Mouse (Mus musculus): Measurements from ENCODE around the gene Inf2. TPM values are rescaled to one million over a fixed set of nuclear protein-coding genes. Genes with fewer than 3 reads are reported as not detected.
A peak's percentile ranks its signal among the peaks of the same experiment; 100 is the strongest.

Inf2 gene
- total RNA-seq (2021): 10 to 100 TPM; 21.7 to 25.4 TPM
- long read RNA-seq, experiment 1, partial matches to known transcripts: 5 of 12 reads
- long read RNA-seq, experiment 1, other reads (novel, unspliced or antisense): 7 of 12 reads
- long read RNA-seq, experiment 2, partial matches to known transcripts: 3 of 4 reads
- long read RNA-seq, experiment 2, other reads (novel, unspliced or antisense): 1 of 4 reads

GRCm38 (mm10) chr12:112588426-112589256, at the start of gene Inf2:
Gene Inf2, plus strand, starts transcription at chr12:112588784.
- peak; percentile 90 for DNase-seq

DNA sequence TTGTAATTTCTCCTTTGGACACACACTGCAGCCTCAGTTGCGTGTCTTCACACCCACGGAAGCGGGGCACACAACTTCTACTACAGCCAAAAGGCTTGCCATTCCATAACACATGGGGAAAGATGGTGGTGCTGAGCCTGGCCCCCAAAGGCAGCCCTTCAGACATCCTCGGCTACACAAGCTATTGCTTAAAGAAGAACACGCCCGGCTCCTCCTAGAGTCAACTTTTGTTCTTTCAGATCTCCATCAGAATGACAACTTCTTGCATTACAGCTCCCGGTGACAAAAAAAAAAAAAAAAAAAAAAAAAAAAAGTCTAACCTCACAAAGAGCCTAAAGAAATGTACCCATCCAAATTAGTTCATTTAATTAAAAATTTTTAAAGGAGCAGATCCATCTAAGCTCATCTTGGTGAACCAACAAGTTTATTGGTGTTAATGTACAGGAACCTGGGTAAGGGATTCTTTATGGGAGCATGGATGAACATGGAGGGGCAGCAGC, 49.1 kb upstream of the Inf2 start:
- no peak for DNase-seq

- DNase-seq: no peak
Measured at GRCm38 (mm10) chr12:112540321-112540720, 48.3 kb upstream of the Inf2 start.

GRCm38 (mm10) chr12:112541483-112542091, 47.0 kb upstream of the Inf2 start:
- no peak for DNase-seq

- no peak for DNase-seq
Measured at GRCm38 (mm10) chr12:112542257-112542919, 46.2 kb upstream of the Inf2 start.

GRCm38 (mm10) chr12:112542920-112543300, 45.7 kb upstream of the Inf2 start:
- peak; percentile 96 for DNase-seq

GRCm38 (mm10) chr12:112543941-112544340, 44.6 kb upstream of the Inf2 start:
- DNase-seq: no peak

DNA sequence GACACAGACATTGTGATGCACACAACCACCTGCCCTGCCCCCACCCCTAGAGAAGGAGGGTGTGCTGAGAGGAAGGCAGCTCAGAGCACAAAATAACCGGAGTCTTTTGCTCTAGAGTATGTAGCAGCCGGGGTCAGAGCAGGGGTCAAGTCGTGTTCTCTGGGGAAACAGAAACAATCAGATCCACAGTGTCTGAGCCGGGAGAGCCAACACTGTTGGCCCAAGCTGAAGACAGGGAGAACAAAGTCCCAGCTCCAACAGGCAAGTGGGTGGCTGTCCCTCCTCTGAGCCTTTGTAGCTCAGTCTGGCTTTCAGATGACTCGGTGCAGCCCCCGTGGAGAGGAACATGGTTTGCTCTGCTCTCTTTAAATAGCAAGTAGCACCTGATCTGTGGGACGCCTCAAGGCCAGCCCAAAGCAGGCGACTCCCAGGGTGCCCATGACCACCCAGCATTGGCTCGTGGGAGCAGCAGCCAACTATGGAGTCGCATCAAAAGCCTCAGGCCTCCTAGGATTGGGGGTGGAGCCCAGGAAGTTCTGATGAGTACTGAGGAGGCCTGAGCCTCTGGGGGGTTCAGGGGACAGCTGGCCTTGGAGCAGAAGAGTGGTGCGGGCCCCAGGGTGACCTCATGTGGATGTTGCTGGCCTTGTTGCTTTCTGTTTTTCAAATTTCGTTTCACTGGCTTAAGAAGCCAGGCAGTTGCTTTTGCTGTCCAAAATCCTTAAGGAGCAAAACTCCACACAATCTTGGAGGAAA, 43.5 kb upstream of the Inf2 start:
- DNase-seq: peak; percentile 18

GRCm38 (mm10) chr12:112546110-112546509, 42.5 kb upstream of the Inf2 start:
- no peak for DNase-seq

- DNase-seq: no peak
Measured at GRCm38 (mm10) chr12:112549287-112549686, 39.3 kb upstream of the Inf2 start.

- peak; percentile 91 for DNase-seq
Measured at GRCm38 (mm10) chr12:112551861-112552375, 36.7 kb upstream of the Inf2 start.

- DNase-seq: no peak
Measured at GRCm38 (mm10) chr12:112552520-112552919, 36.1 kb upstream of the Inf2 start.

GRCm38 (mm10) chr12:112554900-112555299, 33.7 kb upstream of the Inf2 start:
- DNase-seq: no peak

DNA sequence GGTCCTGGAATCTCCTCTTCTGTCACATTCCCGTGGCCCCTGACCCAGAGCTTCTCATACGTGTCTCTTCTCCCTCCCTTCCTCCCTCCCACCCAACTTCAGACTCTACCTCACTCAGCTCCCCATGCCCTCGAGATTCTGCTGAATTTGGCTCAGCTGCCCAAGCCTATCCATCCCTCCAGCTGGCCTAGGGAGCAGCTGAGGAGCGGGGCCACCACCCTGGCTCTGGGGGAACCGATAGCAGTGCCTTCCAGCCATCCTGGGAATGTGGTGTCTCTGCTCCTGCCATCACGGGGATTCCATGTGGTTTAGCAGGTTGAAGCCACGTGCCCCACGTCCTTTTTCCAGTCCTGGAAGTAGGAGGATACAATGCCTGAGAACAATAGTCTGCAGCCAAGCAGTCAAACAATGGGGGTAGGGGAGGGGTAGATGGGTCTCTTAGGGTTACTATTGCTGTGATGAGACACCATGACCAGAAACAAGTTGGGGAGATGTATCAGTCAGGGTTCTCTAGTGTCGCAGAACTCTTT, 32.0 kb upstream of the Inf2 start:
- no peak for DNase-seq

DNA sequence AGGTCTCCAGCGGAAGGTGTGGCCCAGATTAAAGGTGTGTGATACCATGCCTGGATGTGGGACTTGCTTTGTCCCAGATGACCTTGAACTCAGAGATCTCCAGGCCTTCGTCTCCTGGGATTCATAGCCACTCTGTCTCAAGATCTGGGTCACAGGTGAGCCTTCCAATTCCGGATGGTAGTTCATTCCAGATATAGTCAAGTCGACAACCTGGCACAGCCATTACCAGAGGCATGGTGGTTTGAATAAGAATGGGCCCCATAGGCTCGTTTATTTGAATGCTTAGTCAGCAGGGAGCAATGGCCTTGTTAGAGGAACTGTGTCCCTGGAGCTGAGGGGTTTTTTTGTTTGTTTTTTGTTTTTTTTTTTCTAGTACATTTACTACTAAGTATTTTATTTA, 31.4 kb upstream of the Inf2 start:
- DNase-seq: no peak

- peak; percentile 59 for DNase-seq
Measured at GRCm38 (mm10) chr12:112559231-112559630, 29.4 kb upstream of the Inf2 start.

GRCm38 (mm10) chr12:112559671-112560070, 28.9 kb upstream of the Inf2 start:
- peak; percentile 50 for DNase-seq

DNA sequence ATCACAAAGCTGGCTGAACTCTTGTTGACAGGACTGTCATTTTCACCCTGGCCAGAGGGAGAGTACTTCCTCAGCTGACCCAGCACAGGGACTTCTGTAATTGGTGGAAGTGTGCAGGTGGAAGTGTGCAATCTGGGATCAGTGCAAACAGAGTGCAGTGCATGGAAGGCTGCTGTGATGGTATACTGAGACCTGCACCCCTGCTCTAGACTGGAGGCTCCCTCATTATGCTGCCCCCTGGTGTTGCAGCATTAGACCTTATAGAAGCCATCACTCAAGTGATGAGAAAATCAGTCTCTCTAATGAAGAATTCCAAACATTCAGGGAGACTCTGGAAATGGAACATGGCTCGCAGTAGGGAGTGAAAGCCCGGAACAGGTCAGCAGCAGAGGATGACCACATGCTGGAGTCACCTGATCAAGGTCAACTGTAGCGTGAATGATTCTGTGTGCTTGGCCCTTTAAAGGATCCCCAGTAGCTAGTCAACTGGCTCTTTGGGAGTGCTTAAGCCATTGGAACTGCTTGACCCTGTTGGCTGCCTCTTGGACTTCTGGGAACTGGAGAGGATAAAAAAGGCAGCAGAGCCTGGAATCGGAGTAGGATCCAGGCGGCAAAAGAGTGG, 28.3 kb upstream of the Inf2 start:
- DNase-seq: no peak

DNA sequence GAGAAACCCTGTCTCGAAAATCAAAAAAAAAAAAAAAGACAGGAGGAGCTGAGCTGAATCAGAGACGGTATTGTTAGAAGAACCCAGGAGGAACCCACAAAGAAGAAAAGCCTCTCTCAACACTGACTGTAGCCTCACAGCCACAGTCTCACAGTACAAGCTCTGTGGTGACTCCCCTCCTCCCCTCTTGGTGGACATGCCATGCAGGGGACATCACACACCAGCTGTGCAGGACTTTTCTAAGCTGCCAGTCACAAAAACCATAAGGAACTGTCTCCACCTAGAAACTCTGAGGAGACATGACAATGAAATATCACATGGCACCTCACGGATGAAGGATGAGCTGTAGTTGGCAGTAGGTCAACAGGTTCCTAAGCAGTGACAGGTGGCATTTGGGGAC, 27.4 kb upstream of the Inf2 start:
- DNase-seq: no peak

GRCm38 (mm10) chr12:112562462-112562861, 26.1 kb upstream of the Inf2 start:
- DNase-seq: no peak

- DNase-seq: no peak
Measured at GRCm38 (mm10) chr12:112563011-112563410, 25.6 kb upstream of the Inf2 start.

All from adrenal gland, postnatal 10 days (tissue).